Mouse (Mus musculus) left cerebral cortex, adult 8-10 months (tissue): ENCODE results near the gene Hsd11b2. TPM values are rescaled to one million over a fixed set of nuclear protein-coding genes. Genes with fewer than 3 reads are reported as not detected.

Experiments
- DNase-seq, 2 experiments: peaks; one replicate each; pipeline ENCODE4 v3.0.0; 2022; ENCODE audit warnings: low spot score in 2 of 2
- total RNA-seq, 4 experiments: library from RNA; stranded (reverse); gene quantifications; 2 replicates each; pipeline ENCODE4 v1.2.4; 2022

The Hsd11b2 gene
- not detected for total RNA-seq

DNA sequence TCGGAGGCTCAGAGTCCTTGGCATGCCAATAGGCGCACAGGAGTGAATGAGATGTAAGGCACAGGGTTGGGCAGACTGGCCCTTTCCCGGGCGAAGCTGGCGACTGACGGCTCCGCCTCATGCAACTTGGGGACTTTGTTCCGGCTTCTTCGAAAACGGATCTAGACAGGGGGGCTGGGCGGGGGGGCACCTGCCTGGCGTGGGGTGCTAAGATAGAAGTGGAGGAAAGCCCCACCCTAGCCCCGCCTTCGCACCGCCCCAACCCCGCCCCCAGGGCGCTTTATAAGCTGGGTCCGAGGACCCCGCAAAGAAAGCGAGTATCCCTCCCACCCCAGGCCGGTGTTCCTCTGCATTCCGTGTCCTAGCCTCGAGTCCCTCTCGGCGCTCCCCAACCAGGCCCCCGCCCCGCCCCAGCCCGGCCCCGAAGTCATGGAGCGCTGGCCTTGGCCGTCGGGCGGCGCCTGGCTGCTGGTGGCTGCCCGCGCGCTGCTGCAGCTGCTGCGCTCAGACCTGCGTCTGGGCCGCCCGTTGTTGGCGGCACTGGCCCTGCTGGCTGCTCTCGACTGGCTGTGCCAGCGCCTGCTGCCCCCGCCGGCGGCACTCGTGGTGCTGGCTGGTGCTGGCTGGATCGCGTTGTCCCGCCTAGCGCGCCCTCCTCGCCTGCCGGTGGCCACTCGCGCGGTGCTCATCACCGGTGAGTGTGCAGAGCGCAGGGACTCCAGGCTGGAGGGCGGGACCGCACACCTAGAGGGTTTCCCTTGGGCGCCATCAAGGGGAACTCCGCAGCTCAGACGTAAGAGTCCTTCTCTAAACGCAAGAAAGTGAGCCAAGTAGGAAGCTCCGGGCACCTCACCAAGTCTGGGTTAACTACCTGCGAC is at the start of gene Hsd11b2:
Gene Hsd11b2, plus strand, starts transcription at position 320 of the 878 bp plus-strand sequence.
- peak in 1 of 2 experiments; percentile 36 for DNase-seq

DNA sequence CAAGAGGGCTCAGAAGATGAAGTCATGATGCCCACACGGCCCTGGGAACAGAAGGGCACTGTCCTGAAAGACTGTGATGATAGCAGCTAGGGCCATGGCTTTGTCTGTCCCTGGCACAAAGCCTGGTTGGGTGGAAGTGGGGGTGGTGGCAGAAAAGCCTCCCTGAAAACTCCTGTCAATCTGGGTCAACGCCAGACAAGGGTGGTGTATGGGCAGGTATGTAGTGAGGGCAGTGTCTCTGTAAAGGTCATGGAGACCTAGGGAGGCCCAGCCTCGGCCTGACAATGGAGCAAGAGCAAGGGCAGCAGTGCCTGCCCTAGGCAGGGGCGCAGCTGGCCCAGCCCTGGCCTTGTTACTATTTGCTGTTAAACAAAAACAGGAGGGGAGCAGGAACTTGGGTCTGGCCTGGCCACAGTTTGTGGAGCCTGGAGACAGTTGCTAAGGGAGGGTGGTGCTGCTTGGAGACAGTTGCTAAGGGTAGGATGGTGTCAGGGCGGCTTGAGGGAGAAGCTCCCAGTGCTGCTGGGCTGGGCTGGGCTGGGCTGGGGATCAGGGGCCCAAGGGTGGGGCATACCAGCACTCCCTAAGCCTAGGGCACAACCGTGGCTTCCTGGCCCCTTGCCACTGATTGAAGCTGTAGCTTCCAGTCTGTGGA is 49.4 kb upstream of the Hsd11b2 start:
- DNase-seq, result peak in 1 of 2 experiments; percentile 56

DNA sequence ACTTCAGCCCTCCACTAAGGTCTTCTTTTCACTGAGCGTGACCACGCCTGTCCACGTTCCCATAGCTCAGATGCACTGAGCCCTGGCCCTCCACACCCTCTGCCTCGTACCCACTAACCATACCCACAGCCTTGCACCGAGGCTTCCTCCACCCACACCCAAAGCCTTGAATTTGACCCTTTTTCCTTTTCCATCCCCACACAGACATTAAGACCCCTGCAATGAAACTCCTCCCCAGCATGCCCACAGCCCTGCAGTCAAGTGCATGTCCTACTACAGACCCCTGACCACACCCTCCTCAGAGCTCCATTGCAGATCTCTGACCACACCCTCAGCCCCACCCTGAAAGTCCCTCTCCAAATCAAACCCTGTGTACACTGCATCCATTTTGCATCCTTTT is 48.7 kb upstream of the Hsd11b2 start:
- DNase-seq, result no peak

DNA sequence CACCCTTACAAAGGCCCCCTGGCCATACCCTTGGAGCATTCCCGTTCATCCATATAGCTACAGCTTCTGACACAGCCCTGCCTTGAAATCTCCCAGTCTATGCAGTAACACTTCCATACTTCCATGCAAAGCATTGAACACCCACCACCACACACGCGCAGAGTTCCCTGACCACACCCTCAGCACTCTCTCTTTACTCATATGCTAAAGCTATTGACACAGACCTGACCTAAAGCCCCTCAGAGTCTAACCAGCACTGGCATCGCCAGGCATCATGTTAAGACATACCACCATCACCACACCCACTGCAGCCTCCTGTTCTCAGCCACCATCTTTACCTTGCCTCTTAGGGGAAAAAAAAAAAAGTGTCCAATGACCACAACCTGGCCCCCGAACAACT is 48.3 kb upstream of the Hsd11b2 start:
- DNase-seq, result no peak

DNA sequence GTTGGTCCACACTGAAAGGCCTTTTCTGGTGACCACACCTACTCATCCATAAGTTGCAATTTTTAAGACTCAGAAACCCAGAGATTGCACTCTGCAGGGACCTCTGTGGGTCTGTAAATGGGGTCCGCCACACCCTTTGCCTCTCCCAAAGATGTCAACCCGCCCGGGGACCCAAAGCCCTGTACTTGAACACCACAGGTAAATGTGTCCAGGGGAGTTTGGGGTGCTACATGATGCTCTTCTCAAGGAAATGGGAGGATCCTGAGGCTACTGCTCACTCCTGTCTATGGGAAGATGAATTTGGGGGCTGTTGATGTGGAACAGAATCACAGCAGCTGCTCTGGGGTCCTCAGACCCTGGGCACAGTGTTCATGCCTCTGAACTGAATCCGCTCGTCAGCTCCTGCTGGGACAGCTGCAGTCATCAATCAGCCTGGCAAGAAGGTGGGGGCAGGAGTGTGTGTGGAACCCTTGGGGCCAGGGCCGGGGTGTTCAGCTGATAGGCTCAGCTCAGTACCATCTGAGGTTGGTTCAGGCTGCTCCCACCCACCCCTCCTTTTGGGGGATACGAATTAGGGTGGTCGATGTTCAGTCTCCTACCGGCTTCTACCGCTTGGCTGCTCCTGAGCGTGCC is 47.8 kb upstream of the Hsd11b2 start:
- DNase-seq, result no peak

DNA sequence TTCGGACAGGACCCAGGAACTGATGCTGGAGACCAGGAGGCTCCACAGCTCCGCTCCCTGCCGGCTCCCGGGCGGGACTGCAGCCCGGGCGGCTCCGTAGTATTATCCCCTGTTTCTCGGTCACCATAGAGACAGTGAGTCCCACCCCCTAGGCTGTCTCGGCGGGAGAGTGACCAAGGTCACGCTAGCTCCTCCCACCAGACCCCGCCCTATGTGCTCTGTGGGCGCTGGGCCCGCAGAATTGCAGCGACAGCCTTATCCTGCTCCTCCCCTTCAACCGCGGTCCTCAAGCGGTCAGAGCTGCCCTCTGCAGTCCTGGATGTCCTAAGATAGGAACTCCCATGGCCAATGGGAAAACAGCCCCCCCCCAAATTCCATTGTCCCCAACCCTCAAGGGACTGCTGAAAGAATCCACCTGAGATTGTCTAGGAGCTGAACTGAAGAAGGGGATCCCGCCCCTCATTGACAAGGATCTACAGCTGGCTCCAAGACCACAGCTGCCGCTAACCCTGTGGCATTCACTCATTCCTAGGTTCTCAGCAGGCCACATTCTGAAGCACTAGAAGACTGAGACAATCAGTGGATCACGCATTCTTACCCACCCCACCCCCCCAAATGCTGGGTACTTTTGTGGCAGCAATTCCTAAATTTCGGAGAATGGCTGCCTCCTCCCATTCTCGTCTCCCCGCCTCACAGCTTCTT is 47.1 kb upstream of the Hsd11b2 start, which contains the start of gene Tppp3:
Gene Tppp3, minus strand, starts transcription at position 213 of the 702 bp plus-strand sequence.
- DNase-seq, result peak; percentile 70 to 86

DNA sequence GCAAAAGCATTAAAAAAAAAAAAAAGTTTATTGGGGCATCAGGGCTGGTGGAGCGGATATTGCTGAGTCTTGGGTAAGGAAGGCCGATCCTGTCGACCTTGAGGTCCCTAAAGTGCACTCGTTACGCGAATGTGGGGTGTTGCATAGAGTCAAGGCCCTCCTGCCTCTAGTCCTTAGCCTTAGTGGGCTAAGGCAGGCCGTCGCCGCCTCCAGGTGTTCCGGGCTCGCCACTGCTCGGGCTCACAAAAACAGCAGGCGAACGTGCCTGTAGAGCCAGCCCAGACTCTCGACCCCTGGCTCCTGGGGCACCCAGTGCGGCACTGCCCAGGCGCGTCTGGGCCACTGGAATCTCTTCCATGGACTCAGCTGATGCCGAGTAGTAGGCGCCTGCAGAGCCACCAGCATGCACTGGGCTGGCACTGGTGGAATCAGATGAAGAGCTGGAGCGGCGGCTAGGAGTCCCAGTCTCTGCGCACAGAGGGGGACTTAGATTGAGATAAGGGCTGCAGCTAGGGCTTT is 46.1 kb upstream of the Hsd11b2 start:
- no peak for DNase-seq

DNA sequence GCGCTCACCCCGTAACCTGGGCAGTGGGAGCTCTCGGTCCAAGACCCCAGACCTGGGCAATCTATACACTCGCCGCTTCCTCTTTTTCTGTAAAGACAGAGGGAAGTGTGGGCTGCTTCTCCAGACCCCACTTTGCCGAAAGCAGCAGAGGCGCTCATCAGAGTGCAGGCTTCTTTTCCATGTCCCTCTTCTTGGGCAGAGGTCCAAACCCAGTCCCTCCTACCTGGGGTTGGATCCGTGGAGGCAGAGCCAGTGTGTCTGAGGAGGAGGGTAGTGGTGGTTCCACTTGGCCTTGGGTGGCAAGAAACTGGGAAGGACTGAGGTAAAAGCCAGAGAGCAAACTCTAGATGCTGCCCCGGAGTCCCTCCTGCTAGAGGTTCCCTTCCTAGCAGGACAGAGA is 45.6 kb upstream of the Hsd11b2 start:
- DNase-seq, result no peak

DNA sequence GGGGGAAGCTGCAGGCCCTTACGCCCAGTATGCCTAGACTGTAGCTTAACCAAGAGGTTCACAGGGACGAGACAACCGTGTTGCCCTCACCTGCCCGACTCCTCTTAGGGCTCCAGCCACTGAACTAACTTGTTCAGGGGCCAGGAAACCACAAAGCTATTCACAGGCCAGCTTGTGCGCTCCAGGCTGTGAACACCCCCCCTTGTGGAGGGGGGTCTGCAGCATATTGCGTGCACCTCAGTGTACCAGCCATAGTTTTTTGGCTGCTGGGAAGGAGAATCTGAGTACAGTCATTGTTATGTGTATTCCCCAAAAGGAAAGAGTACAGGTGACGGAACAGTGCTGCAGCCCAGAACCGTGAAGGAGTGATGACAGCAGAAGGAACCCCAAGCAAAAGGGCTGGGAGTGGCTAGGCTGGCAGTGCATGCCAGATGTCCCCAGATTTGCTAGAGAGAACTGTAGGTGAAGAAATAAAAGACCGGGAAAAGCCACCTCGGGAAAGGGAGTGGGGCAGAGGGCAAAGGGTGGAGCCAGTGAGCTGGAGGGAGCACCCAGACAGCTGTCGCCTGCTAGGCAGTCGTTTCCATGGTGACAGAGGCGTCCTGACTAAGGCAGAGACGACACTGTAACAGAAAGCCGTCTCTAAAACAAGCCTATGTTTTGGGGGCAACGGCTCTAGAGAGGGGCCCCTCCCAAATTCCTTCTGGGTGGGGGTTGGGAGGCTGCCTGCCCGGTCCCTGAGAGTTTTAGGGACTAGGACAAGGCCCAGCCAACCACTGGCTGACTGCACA is 44.5 kb upstream of the Hsd11b2 start:
- peak in 1 of 2 experiments; percentile 42 for DNase-seq

DNA sequence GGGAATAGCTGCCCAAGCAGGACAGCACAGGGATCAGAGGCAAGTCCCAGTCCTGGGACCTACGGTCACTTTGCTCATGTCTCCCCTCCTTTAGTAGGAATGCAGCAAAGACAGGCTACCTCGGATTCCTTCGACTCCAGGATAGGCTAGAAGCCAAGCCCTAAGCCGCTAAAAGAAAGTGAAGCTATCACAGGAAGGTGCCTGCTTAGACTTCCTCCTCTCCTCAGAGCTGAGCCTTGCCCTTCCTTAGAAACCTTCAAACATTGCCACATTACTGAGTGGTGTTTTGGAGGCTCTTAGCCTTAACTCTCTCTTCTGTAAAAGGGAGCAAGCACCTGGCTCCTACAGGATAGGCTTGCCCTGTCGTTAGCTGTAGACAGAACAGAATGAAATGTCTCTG is 43.9 kb upstream of the Hsd11b2 start:
- no peak for DNase-seq

DNA sequence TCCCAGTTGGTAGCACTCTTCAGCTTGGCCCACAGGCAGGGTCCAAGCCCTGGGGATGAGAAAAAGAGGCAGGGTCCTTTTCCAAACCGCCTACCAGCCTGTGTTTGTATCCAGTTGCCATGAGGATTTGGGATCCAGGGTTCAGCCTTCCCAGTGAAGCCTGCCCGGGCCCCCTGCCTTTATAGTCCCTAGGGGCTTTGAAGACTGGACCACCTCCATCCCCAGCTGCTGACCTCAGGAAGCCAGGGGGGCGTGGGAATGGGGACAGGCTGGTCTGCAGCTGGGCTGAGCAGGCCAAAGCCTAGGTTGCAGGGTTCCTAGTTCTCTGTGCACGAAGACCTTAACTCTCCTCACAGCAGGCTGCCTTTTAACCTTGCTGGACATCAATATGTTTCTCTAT is 43.3 kb upstream of the Hsd11b2 start:
- DNase-seq, result no peak

DNA sequence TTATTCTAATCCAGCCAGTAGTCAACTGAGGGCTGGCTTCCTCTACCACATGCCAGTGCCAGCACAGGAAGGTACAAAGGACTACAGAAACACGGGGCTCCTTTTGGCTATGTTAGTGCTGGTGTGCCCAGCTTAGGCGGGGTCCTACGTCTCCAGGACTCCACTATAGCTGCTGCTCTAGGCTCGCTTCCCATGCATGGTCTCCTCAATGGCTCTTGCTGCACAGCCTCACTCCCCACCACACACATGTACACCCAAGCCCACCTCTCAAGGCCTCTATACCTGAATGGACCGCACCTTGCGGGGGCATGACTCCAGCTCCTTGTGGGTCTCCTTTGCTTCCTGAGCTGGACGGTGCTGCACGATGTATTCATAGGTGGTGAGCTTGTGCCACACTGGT is 42.8 kb upstream of the Hsd11b2 start:
- no peak for DNase-seq

DNA sequence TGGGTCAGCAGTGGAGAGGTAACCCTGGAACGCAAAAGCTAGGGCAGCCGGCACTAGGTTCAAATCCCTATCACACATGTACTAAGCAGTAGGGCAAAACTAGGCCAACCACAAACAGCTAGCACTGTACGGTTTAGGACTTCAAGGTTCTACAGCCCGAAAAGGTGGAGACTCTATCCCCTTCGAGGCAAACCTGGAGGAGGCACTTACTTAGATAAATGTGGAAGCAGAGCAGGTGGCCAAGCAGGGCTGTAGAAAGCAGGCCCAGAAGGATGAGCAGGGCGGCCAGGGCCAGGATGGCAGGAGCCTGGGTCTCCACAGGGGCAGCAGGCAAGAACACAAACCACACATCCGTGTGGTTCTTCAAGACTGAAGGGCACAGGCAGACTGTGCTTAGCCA is 42.4 kb upstream of the Hsd11b2 start:
- DNase-seq, result no peak

DNA sequence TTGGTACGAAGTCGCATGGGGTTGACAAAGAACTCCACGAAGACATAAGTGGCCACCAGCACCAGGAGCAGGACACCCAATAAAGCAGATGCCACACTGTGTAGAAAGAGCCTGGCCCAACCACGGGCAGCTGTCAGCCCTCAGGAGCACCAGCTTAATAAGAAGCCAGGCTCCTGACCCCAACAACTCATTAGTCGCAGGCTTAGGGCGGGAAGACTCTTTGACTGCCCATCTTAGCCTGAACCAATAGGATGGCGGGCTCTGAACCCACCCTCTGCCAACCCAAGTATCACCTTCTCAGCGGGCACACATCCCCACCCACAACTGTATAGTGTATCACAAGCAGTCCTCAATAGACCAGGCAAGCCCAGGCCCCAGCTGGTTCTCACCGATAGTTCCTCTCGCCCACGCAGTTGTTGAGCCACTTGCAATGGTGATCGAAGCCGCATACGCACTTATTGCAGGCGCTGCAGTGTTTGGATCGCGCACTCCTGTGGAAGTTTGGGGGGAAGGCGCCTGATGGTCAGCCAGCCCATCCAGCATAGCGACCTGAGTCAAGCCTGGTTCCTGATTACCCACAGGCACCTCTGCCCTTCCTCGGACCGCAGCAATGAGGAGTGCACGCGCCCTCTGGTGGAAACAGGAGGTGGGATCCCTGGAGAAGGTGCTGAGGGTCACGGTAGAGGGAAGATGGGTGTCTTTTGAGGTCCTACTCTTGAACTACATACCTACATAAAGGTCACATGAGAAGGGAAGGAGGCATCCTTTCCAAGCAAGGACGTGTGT is 41.7 kb upstream of the Hsd11b2 start:
- DNase-seq, result peak in 1 of 2 experiments; percentile 20

DNA sequence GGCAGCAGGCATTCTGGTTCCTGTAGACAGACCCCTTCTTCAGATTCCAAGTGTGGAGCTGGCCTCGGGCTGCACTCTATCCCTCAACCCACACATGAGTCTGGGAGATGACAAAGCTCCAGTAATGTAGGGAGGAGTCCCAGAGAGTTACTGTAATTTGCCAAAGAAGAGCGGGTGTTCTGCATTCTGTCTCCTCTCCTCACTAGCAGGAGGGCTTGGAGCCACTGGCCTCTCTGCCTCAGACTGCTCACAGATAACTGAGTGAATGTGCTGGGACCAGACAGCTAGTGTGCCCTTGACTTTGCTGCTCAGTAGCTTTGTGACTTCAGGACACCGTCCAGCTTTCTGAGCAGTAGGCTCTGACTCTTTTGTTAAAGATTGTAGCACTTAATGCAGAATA is 40.8 kb upstream of the Hsd11b2 start:
- DNase-seq, result no peak

DNA sequence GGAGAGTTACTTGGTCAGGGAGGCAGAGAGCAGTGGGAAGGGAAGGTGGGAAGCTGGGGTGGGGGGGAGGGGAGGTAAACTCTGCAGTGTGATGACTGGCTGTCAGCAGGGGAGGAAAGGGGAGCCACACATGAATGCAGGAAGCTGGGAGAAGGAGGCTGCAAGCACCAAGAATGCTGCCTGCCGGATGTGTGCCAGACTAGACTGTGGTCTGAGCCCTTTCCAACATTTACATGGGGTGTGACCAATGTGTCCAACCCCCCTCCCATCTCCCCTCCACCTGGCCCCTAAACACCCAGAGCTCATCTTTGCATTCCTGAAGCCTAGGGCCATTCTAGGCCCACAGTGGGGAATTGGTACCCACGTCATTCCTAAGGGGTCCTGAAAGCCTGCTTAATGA is 37.5 kb upstream of the Hsd11b2 start:
- DNase-seq, result no peak

DNA sequence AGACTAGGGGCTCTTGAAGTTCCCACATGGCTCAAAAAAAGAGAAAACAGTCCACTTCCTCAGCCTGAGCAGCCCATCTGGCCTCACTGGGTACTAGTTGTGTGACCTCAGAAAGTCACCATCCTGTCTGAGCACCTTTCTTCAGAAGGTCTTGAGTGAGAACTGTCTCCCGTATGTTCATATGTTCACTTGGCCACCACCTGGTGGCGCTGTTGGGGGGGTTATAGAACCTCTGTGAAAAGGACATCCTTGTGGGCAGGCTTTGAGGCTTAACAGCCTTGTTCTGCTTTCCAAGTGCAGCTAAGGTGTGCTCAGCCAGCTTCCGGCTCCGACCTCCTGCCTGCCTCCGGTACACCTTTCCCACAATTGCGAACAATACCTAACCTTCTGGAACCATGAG is 37.1 kb upstream of the Hsd11b2 start:
- DNase-seq, result no peak

DNA sequence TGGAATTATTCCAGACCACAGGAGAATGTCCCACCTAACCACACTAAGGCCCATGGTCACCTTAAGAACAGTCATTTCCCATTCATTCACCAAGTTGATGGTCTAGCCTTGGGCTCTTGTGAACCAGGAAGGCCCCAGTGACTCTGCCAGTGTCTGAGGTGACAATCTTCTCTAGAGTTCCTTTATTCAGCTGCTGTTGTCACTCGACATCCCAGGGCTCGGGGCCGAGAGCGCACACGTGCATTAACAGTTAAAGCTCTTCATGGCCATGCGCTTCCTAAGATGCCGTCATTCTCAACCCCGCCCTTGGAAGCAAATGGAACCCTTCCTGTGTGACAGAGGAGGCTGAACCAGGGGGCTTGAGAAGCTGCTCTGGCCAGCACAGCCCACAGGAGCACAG is 36.4 kb upstream of the Hsd11b2 start:
- DNase-seq, result no peak

DNA sequence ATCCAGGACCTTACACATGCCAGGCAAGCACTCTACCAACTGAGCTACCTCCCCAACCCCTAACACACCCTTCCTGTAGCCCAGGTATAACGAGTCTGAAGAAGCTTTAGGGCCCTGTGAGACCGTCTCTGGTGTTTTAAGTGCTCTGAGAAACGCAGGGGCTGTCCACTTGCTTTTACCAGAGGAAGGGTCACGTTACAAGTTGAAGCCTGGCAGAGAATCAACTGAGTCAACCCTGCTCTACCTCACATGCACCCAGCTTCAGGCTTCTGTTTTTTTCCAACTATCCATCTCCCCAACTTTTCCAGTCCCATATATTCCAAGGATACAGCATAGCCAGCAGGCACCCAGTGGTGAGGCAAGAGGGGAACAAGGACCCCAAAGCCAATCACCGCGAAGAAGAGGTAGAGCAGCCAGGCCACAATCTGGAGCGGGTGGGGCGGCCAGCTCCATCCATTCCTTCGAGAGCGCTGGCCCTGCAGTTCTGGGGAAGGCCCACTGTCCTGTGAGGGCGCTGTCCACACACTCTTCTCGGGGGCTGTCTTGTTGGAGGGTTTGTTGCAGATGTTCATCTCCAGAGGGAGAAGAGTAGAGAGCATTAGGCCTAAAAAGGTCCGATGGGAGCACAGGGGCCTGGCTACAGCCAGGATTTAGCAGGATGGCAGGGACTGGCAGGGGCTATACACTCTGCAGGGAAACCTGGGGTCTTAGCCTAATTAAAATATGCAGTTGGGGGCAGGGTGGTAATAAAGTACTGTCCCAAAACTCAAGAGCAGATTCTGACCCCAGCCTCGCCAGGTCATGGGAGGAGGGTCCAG is 35.1 kb upstream of the Hsd11b2 start:
- no peak for DNase-seq
